Mouse (Mus musculus) inflammation-experienced regulatory T-cells, adult 6 months (primary cell): ENCODE results near the gene Tenm3. TPM values are rescaled to one million over a fixed set of nuclear protein-coding genes. Genes with fewer than 3 reads are reported as not detected.
"Not testable (repeated sequence)": the region's sequence is repeated elsewhere in the genome, so short reads cannot be mapped to it uniquely, and the experiment has no call there.

Experiments used
- ATAC-seq: one replicate; pipeline ENCODE4 v1.8.0; 2017
- polyA plus RNA-seq, 3 experiments: library from polyadenylated mRNA; unstranded; fragments of 100-300 nt; shearing (Covaris generic); gene quantifications; one replicate each; pipeline ENCODE4 v1.2.1; 2017

Tenm3 gene
- polyA plus RNA-seq, 3 experiments from 2014 or later, result not detected

DNA sequence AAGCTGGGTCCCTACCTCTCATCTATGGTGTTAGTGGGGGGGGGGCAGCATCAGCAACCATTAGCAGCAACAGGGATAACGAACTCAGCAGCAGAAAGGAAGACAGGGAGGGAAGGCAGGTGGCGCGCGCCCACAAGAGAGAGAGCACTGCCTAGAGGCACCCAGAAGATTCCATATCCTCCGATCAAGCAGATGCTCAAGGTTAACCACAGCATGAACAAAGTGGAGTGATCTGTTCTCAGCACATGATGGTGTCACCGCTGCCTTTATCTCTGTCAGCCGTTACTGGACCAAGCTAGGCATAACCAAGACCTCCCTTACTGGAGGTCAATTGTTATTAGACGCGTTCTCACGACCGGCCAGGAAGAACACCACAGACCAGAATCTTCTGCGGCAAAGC, 655.2 kb downstream of the Tenm3 start:
- ATAC-seq, result no peak

GRCm38 (mm10) chr8:48183758-48184157, 660.0 kb downstream of the Tenm3 start:
- ATAC-seq, result no peak

DNA sequence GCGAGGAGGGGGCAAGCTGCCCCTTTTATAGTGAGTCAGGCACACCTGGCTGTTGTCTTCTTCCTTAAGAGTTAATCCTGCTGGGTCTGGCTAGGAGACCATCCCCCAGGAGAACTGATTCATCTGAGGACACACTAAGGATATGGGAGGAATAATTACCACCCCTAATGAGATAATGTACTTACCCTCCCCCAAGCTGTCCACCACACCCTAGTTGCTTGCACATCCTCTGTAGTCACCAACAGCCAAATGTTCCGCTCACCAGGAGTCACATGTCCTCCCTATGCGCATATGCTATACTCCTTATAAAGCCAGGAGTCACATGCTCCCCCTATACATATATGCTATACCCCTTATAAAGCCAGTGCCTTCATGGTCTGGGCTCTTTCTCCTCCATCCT, 662.8 kb downstream of the Tenm3 start:
- no peak for ATAC-seq

- ATAC-seq, result not testable (repeated sequence)
Observed at GRCm38 (mm10) chr8:48180146-48180545, 663.6 kb downstream of the Tenm3 start.

DNA sequence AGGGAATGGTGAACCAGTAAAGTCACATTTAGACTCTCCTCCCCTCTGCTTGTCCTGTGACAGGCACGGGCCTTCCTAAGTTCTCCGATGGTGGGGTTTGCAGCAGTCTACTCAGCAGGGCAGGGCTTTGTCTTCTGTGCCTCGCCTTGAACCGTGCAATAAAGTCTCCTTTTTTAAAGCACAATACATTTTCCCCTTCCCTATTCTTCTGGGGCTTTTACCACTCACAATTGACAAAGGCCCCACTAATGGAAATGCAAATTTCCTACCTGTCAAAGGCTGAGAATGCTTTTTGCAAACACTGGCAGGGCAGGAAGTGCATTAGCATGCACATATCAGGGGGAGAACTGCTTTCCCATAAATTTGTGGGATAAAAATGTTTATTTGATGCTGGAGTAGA, 664.8 kb downstream of the Tenm3 start:
- ATAC-seq, result no peak

DNA sequence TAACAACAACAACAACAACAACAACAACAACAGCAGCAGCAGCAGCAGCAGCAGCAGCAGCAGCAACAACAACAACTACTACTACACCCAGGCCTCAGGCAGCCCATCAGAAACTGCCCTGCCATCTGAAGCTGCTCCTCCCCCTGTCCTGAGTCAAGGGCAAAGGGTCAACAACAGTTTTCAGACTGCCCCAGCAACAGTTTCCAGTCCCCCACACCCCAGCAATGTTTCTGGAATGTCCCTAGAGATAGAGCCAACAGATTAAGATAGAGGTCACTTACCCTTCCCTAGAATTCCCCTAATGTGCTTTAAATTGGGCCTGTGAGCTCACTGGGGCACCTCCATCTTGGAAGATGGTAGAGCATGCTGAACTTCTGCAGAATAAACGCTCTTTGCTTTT, 665.9 kb downstream of the Tenm3 start:
- no peak for ATAC-seq
